Mouse (Mus musculus): ENCODE measurements around the gene Cinp. TPM values are rescaled to one million over a fixed set of nuclear protein-coding genes. Genes with fewer than 3 reads are reported as not detected.

The Cinp gene
- polyA plus RNA-seq, 1 experiment from 2014 or later, result 63.3 TPM

GRCm38 (mm10) chr12:110844227-110845130, 44.5 kb downstream of the Cinp start:
- ATAC-seq (ENCODE audit: insufficient number of reproducible peaks, low FRiP score), result peak; percentile 2; the same call in 1 of the 2 replicates
- H3K36me3 ChIP-seq, result no peaks in the 10 kb centered on the region
- no peaks in the 10 kb centered on the region for H3K9me3 ChIP-seq (replicated peaks)

GRCm38 (mm10) chr12:110843194-110844048, 45.5 kb downstream of the Cinp start:
- Histone ChIP-seq H3K9me3 (replicated peaks) (no peaks in the 10 kb centered on the region), H3K36me3 (no peaks in the 10 kb centered on the region), H3K27me3 (replicated peaks) (no peaks in the 10 kb centered on the region), H3K4me1 (replicated peaks) (peaks cover 13% of the 10 kb centered on the region), H3K4me3 (peak overlapping the region; percentile 62), H3K27ac (ENCODE audit: poor library complexity, severe bottlenecking) (no peak overlapping the region), H3K4me2 (peak overlapping the region; percentile 91), H3K9ac (peak overlapping the region; percentile 66)
- 17% methylated on average over 32 of the region's 32 CpGs for WGBS
- peak; percentile 12; the same call in 1 of the 2 replicates for ATAC-seq (ENCODE audit: insufficient number of reproducible peaks, low FRiP score)

More at GRCm38 (mm10) chr12:110844227-110845130, 44.5 kb downstream of the Cinp start:
- H3K4me3 ChIP-seq, result peak overlapping the region; percentile 62
- H3K27ac ChIP-seq (ENCODE audit: poor library complexity, severe bottlenecking), result peak overlapping the region; percentile 63
- no peaks in the 10 kb centered on the region for H3K27me3 ChIP-seq (replicated peaks)
- peak overlapping the region; percentile 91 for H3K4me2 ChIP-seq
- under 1% methylated on average over 42 of the region's 42 CpGs for WGBS
- peak overlapping the region; percentile 66 for H3K9ac ChIP-seq
- peaks cover 13% of the 10 kb centered on the region for H3K4me1 ChIP-seq (replicated peaks)

- WGBS, result 63% methylated on average over 5 of the region's 5 CpGs
- Histone ChIP-seq H3K27me3 (replicated peaks) (no peaks in the 10 kb centered on the region), H3K4me1 (replicated peaks) (peaks cover 22% of the 10 kb centered on the region), H3K9me3 (replicated peaks) (no peaks in the 10 kb centered on the region), H3K4me3 (no peak overlapping the region), H3K4me2 (no peak overlapping the region), H3K36me3 (no peaks in the 10 kb centered on the region), H3K27ac (ENCODE audit: poor library complexity, severe bottlenecking) (no peak overlapping the region), H3K9ac (no peak overlapping the region)
- no peak for ATAC-seq (ENCODE audit: insufficient number of reproducible peaks, low FRiP score)
Observed at GRCm38 (mm10) chr12:110841731-110842493, 47.0 kb downstream of the Cinp start.

- no peaks in the 10 kb centered on the region for H3K36me3 ChIP-seq
- peak within 1 kb of the TSS; percentile 58 for H3K4me3 ChIP-seq
- under 1% methylated on average over 71 of the region's 71 CpGs for WGBS
- H3K27ac ChIP-seq (ENCODE audit: poor library complexity, severe bottlenecking), result no peak within 1 kb of the TSS
- H3K9ac ChIP-seq, result peak within 1 kb of the TSS; percentile 48
- peak; percentile 74 for ATAC-seq (ENCODE audit: insufficient number of reproducible peaks, low FRiP score)
- H3K4me2 ChIP-seq, result peak within 1 kb of the TSS; percentile 59
- H3K27me3 ChIP-seq (replicated peaks), result no peaks in the 10 kb centered on the region
- peaks cover 18% of the 10 kb centered on the region for H3K4me1 ChIP-seq (replicated peaks)
- no peaks in the 10 kb centered on the region for H3K9me3 ChIP-seq (replicated peaks)
Observed at GRCm38 (mm10) chr12:110840348-110841198, 48.4 kb downstream of the Cinp start, which contains the start of gene Mok. Mok (minus strand) TSS chr12:110840939.

GRCm38 (mm10) chr12:110837850-110838249, 51.1 kb downstream of the Cinp start:
- no peaks in the 10 kb centered on the region for H3K9me3 ChIP-seq (replicated peaks)
- ATAC-seq (ENCODE audit: insufficient number of reproducible peaks, low FRiP score), result no peak
- H3K27me3 ChIP-seq (replicated peaks), result no peaks in the 10 kb centered on the region
- no peak overlapping the region for H3K4me2 ChIP-seq
- no peak overlapping the region for H3K4me3 ChIP-seq
- peaks cover 13% of the 10 kb centered on the region for H3K4me1 ChIP-seq (replicated peaks)
- H3K36me3 ChIP-seq, result no peaks in the 10 kb centered on the region
- H3K27ac ChIP-seq (ENCODE audit: poor library complexity, severe bottlenecking), result no peak overlapping the region
- no peak overlapping the region for H3K9ac ChIP-seq
- WGBS, result 84% methylated on average over 8 of the region's 8 CpGs

GRCm38 (mm10) chr12:110837192-110837841, 51.6 kb downstream of the Cinp start:
- no peaks in the 10 kb centered on the region for H3K27me3 ChIP-seq (replicated peaks)
- no peaks in the 10 kb centered on the region for H3K9me3 ChIP-seq (replicated peaks)
- H3K9ac ChIP-seq, result 0 out of 2 replicates have a peak overlapping the region, but pooled peaks have one; percentile 14
- H3K4me3 ChIP-seq, result no peak overlapping the region
- WGBS, result 44% methylated on average over 5 of the region's 5 CpGs
- no peak for ATAC-seq (ENCODE audit: insufficient number of reproducible peaks, low FRiP score)
- no peak overlapping the region for H3K27ac ChIP-seq (ENCODE audit: poor library complexity, severe bottlenecking)
- no peaks in the 10 kb centered on the region for H3K36me3 ChIP-seq
- H3K4me2 ChIP-seq, result 0 out of 2 replicates have a peak overlapping the region, but pooled peaks have one; percentile 14
- peaks cover 13% of the 10 kb centered on the region for H3K4me1 ChIP-seq (replicated peaks)

- Histone ChIP-seq H3K4me2 (0 out of 2 replicates have a peak overlapping the region, but pooled peaks have one; percentile 14), H3K4me3 (no peak overlapping the region), H3K4me1 (replicated peaks) (peaks cover 13% of the 10 kb centered on the region), H3K36me3 (no peaks in the 10 kb centered on the region), H3K9me3 (replicated peaks) (no peaks in the 10 kb centered on the region), H3K9ac (0 out of 2 replicates have a peak overlapping the region, but pooled peaks have one; percentile 14), H3K27ac (ENCODE audit: poor library complexity, severe bottlenecking) (no peak overlapping the region), H3K27me3 (replicated peaks) (no peaks in the 10 kb centered on the region)
- 35% methylated on average over 6 of the region's 6 CpGs for WGBS
- ATAC-seq (ENCODE audit: insufficient number of reproducible peaks, low FRiP score), result no peak
Observed at GRCm38 (mm10) chr12:110836729-110837128, 52.2 kb downstream of the Cinp start.

- H3K9me3 ChIP-seq (replicated peaks), result no peaks in the 10 kb centered on the region
- no peak overlapping the region for H3K4me2 ChIP-seq
- no peak overlapping the region for H3K9ac ChIP-seq
- ATAC-seq (ENCODE audit: insufficient number of reproducible peaks, low FRiP score), result no peak
- no peaks in the 10 kb centered on the region for H3K27me3 ChIP-seq (replicated peaks)
- no peak overlapping the region for H3K27ac ChIP-seq (ENCODE audit: poor library complexity, severe bottlenecking)
- WGBS, result 94% methylated on average over 3 of the region's 3 CpGs
- no peaks in the 10 kb centered on the region for H3K36me3 ChIP-seq
- peaks cover 13% of the 10 kb centered on the region for H3K4me1 ChIP-seq (replicated peaks)
- no peak overlapping the region for H3K4me3 ChIP-seq
Observed at GRCm38 (mm10) chr12:110835182-110835581, 53.8 kb downstream of the Cinp start.

GRCm38 (mm10) chr12:110830293-110831024, 58.5 kb downstream of the Cinp start:
- no peaks in the 10 kb centered on the region for H3K4me1 ChIP-seq (replicated peaks)
- H3K9me3 ChIP-seq (replicated peaks), result no peaks in the 10 kb centered on the region
- H3K9ac ChIP-seq, result no peak overlapping the region
- H3K36me3 ChIP-seq, result no peaks in the 10 kb centered on the region
- WGBS, result 80% methylated on average over 10 of the region's 11 CpGs
- H3K27me3 ChIP-seq (replicated peaks), result no peaks in the 10 kb centered on the region
- no peak overlapping the region for H3K4me3 ChIP-seq
- no peak for ATAC-seq (ENCODE audit: insufficient number of reproducible peaks, low FRiP score)
- H3K27ac ChIP-seq (ENCODE audit: poor library complexity, severe bottlenecking), result no peak overlapping the region
- no peak overlapping the region for H3K4me2 ChIP-seq
